Mouse (Mus musculus) CH12F3 (cell line): Measurements from ENCODE around the gene Amotl1.
"Not testable (repeated sequence)": the region's sequence is repeated elsewhere in the genome, so short reads cannot be mapped to it uniquely, and the experiment has no call there.

Experiments used
- in situ Hi-C: fragments of 300-500 bp; cut with MboI; formaldehyde crosslinking; loops from 2 replicates; pipeline ENCODE4 v1.14.3; 2020; ENCODE audit warnings: low sequenced_read_pairs

Amotl1 gene

DNA sequence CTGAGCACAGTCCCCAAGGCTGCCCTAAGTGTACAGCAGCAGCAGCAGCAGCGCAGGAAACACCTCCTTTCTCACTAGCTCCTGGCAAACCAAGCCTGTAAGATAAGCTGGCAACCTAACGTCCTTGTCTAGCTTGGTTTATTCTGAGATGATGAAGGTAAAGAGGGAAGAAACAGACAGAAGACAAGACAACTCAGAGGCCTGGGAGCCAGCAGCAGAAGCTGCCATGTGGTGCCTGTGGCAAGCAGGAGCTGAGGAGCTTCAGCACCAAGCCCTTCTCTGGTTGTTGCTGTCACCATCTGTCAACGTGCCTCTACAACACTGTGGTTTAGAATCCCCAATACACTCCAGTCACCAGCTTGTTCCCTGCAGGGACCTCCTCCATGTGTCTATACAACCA, 37.4 kb downstream of the Amotl1 start:
- in situ Hi-C loops = no loop called here

DNA sequence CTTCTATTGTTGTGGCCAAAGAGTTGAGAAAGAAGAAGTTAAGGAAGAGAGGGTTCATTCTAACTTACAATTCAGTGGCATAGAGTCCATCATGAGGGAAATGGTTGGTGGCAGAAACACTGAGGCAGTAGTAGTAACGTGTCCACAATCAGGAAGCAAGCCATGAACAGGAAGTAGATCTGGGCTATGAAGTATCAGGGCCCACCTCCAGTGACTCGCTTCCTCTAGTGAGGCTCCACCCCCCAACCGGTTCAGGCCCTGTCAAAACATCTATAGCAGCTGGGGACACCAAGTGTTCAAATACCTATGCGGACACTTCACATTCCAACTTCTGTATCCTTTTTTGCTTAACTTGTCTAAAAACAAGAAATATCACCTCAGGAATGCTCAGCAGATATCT, 38.9 kb downstream of the Amotl1 start:
- in situ Hi-C loops = no loop called here

DNA sequence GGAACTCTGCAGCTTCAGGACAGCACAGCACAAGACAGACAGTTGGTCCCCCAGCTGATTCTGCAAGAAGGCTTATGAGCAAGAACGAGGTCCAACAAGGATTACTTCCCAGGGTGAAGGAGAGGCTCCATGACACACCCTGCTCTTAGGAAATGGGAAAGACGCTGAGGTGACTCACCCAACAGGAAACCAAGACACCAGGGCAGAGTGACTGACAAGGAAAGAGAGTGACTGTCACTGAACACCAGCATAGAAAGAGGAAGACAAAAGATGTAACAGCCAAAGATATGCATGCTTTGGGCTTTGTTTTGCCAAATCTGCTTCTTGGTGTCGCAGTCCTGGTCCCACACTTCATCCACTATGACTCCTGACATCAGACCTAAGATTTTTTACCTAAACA, 40.5 kb downstream of the Amotl1 start:
- in situ Hi-C loops = no loop called here

DNA sequence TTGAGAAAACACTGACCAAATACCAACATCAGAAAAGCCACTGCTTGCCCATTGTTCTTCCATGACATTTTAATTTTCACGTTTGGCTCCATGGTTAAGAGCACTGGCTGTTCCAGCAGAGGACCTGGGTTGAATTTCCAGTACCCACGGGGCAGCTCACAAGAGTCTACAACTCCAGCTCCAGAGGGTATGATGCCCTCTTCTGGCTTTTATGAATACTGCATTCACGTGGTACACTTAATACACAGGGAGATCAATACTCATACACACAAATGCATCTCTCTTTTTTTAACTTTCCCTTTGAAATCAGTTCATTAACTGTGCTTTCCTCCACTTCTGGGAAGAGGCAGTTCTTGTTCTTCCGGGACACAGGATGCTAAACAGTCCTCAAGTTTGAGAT, 41.4 kb downstream of the Amotl1 start:
- in situ Hi-C loops = no loop called here

DNA sequence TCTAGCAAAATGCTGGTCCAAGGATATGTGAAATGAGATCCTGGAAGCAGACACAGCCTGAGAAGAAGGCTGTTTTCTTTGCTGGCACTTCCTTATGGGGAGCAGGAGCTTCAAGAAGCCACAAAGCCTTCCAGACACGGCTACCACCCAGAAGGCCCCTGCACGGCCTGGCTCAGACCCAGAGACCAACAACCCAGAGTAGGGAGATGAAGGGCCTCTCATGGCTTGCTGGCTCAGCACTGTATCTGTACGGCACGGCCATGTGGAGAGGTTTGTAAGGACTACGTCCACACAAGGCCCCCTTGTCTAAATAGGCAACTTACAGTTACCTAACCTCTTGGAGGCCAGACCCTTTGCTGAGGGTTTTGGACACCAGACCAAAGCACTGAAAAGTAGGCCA, 45.1 kb downstream of the Amotl1 start:
- in situ Hi-C loops = no loop called here

DNA sequence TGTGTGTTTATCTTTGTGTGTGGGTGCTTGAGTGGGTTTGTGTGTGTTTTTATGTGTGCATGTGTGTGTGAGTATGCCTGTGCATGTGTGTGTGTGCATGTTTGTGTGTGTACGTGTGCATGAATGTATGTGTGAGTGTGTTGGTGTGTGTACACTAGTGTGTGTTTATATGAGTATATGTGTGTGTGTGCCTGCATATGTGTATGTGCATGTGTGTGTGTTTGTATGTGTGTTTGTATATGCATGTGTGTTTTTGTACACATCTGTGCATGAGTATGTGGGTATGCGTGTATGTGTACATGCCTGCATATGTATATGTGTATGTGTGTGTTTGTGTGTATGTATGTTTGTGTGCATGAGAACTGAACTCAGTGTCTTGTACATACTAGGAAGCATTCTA, 46.7 kb downstream of the Amotl1 start:
- in situ Hi-C loops = no loop called here

DNA sequence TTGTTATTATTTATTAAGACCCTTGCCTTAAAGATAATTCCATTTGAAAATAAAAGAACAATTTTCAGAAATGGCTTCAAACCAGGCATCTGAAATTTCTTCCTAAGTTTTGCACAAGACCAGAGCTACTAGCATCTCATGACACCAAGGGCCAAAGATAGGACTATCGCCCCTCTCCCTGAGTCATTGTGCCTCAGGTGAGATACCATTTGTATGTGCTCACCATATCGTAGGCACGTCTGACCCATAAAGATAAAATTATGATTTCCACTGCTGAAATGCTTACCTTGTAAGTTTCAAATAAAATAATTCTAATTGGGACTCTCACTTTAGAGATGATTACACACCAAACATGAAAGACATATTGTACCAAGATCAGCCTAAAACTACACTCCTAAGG, 47.4 kb downstream of the Amotl1 start:
- in situ Hi-C loops = no loop called here

DNA sequence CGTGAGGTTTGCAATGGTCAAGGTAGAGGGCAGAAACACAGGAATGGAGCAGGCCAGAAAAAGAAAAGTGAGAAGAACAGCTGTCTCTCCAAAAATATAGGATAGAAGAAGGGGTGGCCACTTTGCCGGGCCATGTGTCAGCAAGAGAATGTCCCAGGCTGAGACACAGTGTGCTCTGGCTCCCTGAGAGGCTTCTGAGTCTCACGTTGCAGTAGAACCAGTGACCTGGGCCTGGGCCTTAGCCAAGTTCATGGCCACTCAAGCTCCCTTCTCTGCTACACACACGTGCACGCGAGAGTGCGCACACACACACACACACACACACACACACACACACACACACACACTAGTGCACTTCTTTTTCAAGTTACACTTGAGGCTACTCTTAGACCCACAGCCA, 48.0 kb downstream of the Amotl1 start:
- in situ Hi-C loops = no loop called here

DNA sequence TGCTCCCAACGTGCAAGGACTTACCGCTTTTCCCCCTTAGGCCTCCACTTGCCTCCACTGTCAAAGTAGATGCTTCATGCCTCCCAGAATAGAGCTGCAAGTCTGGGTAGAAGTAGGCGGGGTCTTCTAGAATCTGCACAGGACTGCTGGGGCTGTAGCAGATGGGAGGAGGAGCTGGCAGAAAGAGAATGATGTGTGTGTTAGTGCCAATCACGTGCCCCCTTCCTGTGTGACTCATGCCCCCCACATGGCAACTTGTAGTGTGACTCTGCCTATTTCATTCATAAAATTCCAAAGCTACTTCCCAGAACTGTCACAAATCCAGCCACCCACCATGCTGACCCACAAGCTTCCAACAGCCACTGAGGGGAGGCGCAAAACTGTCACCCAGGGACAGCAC, 48.4 kb downstream of the Amotl1 start:
- in situ Hi-C loops = no loop called here

DNA sequence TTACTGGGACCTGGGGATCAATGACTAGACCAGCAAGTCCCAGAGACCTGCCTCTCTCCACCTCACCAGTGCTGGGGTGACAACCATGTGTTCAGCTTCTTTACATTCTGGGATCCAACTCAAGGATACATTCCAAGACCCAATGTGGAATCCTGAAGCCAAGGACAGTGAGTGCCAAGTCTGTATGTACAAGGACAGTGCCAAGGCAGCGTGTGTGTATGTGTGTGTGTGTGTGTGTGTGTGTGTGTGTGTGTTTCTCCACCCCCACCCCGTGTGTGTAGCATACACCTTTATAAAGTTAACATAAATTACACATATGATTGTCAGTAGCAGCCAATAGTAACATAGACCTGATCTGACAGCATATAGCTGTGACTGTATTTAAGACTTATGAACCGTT, 49.0 kb downstream of the Amotl1 start:
- in situ Hi-C loops = no loop called here

DNA sequence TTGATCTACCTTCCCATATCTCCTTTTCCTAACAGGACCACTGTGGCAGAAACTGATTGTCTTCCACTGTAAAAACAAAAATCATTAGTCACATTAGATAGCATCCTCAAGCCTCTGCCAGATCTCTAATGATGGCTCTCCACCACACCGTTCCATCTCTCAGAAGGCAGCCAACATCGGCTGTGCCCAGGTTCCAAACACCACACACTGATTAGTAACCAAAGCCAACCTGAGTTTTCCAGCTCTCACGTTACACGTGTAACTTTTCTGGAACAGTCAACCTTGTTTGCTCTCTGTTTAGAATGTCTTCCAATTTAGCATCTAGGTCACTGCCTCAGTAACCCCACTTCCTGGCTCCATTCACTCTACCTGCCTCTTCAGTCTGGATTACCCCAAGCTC, 51.0 kb downstream of the Amotl1 start:
- in situ Hi-C loops = no loop called here

DNA sequence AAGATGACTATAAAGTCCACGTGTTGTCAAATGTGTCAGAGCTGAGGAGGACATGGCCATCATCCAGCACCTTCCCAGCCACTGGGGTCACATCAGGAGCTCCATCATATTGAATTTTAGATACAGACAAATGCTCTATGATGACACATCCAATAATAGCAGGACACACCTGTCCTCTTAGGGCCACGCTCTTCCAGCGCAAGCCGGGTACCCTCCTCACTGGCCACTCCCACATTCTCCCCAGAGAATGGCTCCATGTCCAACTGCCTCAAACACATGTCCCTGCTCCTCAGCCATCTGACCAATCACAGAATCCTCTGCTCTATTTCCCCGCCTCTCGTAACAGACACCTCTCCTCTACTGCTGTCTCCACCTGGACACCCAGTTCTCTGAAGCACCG, 54.2 kb downstream of the Amotl1 start:
- in situ Hi-C loops = no loop called here

DNA sequence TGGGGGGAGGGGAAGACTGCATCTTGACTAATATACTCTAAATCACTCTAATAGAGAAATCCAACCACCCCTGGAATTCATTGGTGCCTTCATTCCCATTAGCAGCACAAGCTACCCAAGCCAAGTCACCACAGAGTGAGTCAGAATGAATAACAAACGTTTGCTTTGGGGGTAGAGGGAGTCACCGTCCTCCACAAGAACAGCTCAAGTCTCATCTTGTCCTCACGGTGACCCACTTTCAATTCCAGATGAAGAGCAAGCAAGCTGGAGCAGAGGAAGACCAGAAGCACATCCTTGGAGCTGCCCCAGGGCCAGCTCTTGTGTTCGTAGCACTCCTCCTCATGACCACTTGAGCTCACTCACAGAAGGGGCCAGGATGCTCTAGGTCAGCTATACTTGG, 56.2 kb downstream of the Amotl1 start:
- in situ Hi-C loops = no loop called here

DNA sequence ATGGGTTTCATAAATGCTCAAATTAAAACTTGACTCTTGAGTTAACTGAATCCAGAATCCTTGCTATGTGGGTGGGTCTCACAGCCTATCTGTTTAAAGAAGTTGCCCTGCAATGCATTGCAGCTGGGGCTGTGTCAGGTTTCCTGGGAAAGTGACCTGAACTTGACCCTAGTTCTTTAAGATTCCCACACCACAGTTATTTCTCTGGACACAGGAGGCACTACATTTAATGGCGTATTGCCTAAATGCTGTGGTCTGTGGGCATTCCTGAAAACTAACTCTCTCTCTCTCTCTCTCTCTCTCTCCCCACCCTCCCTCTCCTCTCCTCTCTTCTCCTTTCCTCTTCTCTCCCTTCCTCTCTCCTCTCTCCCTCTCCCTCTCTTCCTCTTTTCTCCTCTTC, 59.2 kb downstream of the Amotl1 start:
- in situ Hi-C loops = no loop called here

DNA sequence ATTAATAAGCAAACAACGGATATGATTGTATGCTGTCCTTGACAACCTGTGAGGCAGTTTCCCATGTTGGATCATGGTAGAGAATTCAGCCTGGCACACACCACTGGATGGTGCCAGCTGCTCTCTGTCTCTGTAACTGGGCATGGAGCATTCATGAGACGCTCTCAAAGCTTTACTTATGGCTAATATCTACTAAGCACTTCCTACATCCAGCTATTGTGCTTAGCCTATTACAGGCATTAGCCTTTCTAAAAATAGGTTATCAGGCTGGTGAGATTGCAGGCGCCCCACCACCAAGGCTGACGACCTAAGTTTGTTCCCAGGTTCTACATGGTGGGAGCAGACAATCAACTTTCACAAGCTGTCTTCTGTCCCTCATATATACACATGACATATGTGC, 65.9 kb downstream of the Amotl1 start:
- in situ Hi-C loops = no loop called here

DNA sequence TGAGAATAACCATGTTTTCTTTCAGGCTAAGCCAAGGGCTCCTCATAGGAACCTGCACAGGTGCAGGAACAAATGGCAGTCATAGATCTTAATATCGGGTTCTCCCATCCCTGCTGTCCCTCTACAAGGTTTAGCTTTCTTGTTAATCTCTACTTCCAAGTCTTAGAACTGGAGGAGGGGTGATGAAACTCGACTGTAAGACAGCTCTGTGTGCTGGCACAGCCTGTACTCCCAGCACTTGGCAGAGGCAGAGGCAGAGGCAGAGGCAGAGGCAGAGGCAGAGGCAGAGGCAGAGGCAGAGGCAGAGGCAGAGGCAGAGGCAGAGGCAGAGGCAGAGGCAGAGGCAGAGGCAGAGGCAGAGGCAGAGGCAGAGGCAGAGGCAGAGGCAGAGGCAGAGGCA, 68.5 kb downstream of the Amotl1 start:
- in situ Hi-C loops = not testable (repeated sequence)

DNA sequence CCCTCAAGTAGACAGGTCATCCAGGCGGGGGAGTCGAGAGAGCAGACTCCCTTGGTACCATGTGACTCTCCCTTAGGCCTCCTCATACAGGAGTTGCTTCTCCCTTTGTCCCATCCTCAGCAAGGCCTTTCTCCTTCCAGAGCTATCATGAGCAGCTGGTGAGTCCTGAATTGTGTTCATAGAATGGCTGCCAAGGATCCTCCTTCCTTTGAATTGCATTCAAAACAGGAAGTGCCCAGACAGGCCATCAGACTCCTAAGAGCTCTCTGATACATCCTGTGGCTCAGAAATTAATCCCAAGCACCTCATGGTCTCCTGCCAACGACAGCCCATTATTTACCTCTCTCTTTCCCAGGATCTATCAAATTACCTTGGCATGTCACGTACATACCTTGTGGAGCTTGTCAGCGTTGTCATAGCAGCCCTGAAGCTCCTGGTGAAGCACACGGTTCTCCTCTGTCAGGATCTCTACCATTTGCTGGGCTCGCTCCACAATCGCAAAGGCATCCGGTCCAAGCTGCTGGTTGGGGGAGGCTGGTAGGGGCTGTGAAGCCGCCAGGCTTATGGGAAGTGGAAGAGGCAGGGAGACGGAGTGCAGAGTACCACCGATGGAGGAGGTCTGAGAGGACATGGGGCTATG, 70.0 kb downstream of the Amotl1 start:
- in situ Hi-C loops = no loop called here

DNA sequence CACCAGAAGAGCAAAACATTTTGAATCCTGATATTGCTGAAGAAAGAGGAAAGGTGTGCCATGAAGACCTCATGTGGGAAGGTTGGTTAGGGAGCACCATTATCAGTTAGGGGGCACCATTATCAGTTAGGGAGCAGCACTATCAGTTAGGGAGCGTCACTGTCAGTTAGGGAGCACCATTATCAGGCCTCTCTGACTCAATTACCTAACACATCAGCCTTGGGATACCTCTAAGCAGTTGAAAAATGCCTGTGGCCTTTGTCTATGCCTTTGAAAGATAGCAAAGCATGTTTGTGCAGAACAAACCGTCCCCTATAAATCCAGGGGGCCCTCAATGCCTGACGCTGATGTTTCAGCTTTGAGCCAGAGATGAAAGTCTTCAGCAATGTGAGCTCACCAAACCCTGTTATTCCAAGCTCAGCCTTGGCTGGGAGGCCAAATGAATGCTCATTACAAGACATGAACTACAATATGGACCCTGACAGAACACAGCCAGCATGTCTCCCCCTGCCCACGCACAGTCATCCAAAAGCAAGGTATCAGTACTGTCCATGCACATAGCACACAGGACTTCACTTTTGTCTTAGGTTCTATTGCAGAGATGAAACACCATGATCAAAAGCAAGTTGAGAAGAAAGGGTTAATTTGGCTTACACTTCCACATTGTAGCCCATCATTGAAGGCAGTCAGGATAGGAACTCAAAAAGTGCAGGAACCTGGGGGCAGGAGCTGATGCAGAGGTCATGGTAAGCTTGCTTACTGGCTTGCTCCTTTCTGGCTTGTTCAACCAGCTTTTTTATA, 75.5 kb downstream of the Amotl1 start:
- in situ Hi-C loops = no loop called here

DNA sequence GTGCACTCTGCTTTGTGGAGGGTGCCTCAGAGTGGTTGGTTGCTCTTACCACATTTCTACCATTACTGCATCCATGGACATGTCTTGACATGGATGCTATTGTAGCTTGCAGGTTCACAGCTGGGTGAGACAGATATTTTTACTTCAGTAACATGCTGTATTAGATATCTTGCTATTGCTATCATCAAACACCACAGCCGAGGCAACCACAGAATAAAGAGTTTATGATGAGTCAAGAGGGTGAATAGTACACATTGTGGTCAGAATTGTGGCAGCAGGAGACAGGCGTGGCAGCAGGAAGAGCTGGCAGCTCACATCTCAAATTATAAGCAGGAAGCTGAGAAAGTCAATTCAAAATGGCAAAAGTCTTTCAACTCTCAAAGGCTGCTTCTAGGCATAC, 76.4 kb downstream of the Amotl1 start:
- in situ Hi-C loops = no loop called here

DNA sequence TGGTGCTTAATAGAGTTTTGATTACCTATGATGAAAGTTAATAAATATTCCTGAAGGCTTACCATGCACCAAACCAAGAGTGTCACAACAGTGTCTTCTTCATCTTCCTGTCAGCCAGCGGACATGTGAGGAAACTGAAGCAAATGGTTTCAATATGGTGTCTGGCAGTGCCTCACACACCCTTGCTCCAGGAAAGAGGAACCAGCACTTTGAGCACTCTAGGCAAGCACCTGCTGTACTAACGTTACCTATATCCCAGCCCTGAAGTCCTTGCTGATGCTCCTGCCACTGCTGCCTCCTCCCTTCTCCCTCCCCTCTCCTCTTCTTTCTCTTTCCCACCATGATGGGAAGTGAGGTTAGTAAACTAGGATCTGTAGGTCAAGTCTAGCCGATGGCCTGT, 80.4 kb downstream of the Amotl1 start:
- in situ Hi-C loops = no loop called here

DNA sequence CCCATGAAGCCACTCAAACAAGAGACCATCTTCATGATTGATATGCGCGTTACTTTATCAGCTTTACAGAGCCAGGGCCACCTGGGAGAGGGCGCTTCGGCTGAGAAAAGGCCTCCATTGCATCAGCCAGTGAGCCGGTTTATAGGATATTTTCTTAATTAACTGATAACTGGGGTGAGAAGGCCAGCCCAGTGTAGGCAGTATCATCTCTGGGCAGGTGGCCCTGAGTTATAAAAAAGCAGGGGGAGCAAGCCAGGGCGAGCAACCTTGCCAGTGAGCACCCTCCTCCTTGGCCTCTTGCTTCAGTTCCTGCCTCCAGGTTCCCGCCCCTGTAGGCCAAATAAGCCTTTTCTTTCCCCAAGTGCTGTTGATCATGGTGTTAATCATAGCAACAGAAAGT, 81.5 kb downstream of the Amotl1 start:
- in situ Hi-C loops = no loop called here

DNA sequence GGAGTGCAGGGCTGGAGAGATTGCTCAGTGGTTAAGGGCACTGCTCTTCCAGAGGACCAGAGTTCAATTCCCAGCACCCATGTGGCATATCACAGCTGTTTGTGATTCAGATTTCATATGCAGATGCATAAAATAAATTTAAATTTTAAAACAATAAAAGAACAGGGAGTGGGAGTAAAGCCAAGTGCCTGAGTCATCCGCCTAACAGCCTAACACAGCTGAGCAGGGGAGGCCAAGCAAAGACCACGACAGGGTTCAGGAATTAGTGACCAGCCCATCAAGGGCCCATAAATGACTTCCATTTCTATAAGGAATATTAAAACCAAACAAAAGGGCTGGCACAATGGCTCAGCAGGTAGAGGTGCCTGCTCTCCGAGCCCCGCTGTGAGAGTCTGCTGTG, 84.3 kb downstream of the Amotl1 start:
- in situ Hi-C loops = no loop called here

DNA sequence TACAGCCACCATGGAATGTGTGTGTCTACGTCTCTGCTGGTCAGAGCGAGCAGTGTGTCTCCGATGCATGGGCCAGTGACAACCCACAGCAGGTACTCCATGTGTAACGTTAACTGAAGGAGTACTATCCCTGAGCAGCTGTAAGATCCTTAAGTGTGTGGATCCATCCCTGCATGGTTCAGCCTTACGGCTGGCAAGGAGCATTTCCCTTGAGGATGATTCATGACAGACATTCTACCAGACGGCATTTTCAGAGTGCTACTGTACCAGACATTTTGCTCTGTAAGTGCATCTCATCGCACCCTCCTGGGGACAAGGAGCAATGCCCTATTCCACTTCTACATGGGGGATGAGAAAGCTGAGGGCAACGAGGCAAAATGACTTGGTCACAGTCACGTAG, 84.9 kb downstream of the Amotl1 start:
- in situ Hi-C loops = no loop called here
